Mouse (Mus musculus) ES-Bruce4 (cell line): Measurements from ENCODE around the gene Klrc1.

Source experiments
- CTCF ChIP-seq: IDR thresholded peaks from one replicate; pipeline ENCODE4 v1.8.1; 2011; ENCODE audit warnings: low read depth, low read length
- EP300 ChIP-seq: IDR thresholded peaks from 2 replicates; pipeline ENCODE4 v1.6.1; 2011; ENCODE audit warnings: low read depth, low read length; ENCODE audit not compliant: insufficient read depth
- POLR2A ChIP-seq: IDR thresholded peaks from one replicate; pipeline ENCODE4 v1.8.1; 2011; ENCODE audit warnings: low read length; ENCODE audit not compliant: insufficient read depth

DNA sequence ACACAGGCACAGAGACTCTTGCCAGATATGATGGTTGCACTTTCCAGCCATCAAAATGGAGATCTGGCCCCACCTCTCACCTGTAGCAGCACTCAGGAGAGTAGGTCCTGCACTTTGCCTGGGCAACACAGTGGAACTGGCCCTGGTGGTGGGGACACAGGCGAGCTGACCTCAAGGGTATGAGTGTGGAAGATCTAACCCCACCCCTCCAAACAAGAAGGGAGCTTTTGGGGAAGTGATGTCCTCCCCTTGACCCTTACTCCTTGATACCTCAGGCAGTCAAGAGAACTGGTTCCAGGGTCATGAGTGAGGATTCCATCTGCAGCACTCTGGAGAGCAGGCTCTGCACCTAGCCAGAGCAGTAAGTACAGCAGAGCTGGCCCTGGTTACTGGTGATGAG lies 42.6 kb upstream of the Klrc1 start:
- TF ChIP-seq POLR2A (no peak), CTCF (no peak), EP300 (no peak)
